Mouse (Mus musculus) intestine, embryonic 15.5 days (tissue): Measurements from ENCODE around the gene Car14. TPM values are rescaled to one million over a fixed set of nuclear protein-coding genes. Genes with fewer than 3 reads are reported as not detected.
"Not testable (repeated sequence)": the region's sequence is repeated elsewhere in the genome, so short reads cannot be mapped to it uniquely, and the experiment has no call there.

ENCODE experiments used
- ATAC-seq: fragments of 200-750 bp; cut with Nextera tagmentation; 2 replicates; pipeline ENCODE4 v1.8.0; 2017; ENCODE audit warnings: moderate TSS enrichment, moderate library complexity
- H3K27ac ChIP-seq: fragments of 300-500 bp; sonication (generic); 2 replicates; pipeline ENCODE4 v1.5.1; 2015; ENCODE audit warnings: mild to moderate bottlenecking, inconsistent platforms
- H3K27me3 ChIP-seq: fragments of 300-500 bp; sonication (generic); replicated peaks from 2 replicates; pipeline ENCODE4 v1.6.1; 2015; ENCODE audit warnings: inconsistent platforms
- H3K36me3 ChIP-seq: fragments of 300-500 bp; sonication (generic); 2 replicates; pipeline ENCODE4 v1.6.1; 2015; ENCODE audit warnings: inconsistent platforms
- H3K4me1 ChIP-seq: fragments of 300-500 bp; sonication (generic); replicated peaks from 2 replicates; pipeline ENCODE4 v1.6.1; 2015; ENCODE audit warnings: inconsistent platforms
- H3K4me2 ChIP-seq: fragments of 300-500 bp; sonication (generic); replicated peaks from 2 replicates; pipeline ENCODE4 v1.6.1; 2015; ENCODE audit warnings: mild to moderate bottlenecking, inconsistent platforms
- H3K4me3 ChIP-seq: fragments of 300-500 bp; sonication (generic); replicated peaks from 2 replicates; pipeline ENCODE4 v1.5.1; 2015; ENCODE audit warnings: inconsistent platforms
- H3K9ac ChIP-seq: fragments of 300-500 bp; sonication (generic); 2 replicates; pipeline ENCODE4 v1.6.1; 2015; ENCODE audit warnings: inconsistent platforms
- H3K9me3 ChIP-seq: fragments of 300-500 bp; sonication (generic); 2 replicates; pipeline ENCODE4 v1.6.1; 2016; ENCODE audit warnings: inconsistent platforms
- WGBS: fragments of 180-500 bp; shearing (Covaris S2); methylation state at CpG from one replicate; pipeline ENCODE4 v1.1.7; 2015; 5-methylcytosine and 5-hydroxymethylcytosine counted together
- polyA plus RNA-seq: library from polyadenylated mRNA; unstranded; fragments of >200 nt; fragmentation: Nextera tagmentation; extraction: Ambion mirVana; gene quantifications from 2 replicates; pipeline ENCODE4 v1.2.1, GENCODE M21; 2015

Gene Car14
- polyA plus RNA-seq, 1 experiment from 2014 or later = 1.5 TPM

DNA sequence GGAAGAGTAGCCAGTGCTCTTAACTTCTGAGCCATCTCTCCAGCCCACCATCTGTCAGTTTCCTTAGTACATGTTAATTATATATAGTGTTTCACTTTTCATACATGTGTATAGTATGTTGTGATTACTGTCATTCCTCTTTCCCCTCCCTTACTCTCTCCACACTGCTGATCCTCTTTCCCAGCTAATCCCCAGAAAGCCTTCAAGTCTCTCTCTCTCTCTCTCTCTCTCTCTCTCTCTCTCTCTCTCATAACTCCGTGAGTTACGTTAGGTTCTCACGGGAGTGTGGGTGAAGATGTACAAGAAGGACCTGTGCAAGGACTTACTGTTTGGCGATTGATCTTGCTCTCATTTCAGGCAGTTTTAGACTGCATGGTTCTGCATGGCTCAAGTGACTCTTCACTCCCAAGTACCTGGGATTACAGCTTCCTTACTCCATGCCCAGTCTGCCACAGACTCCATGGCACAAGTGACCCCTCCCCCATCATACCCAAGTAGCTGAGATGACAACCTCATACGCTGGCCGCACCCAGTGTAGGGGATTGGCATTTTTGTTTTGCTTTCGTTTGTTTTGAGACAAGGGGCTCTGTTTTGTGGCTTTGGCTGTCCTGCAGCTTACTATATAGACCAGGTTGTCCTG is 28.7 kb upstream of the Car14 start:
- Histone ChIP-seq H3K27me3 (no peaks in the 10 kb centered on the region), H3K4me3 (no peak overlapping the region), H3K9ac (no peak overlapping the region), H3K4me1 (0 out of 2 replicates have a peak, but pooled peaks cover 9% of the 10 kb centered on the region), H3K36me3 (peaks cover 38% of the 10 kb centered on the region), H3K9me3 (no peaks in the 10 kb centered on the region), H3K4me2 (no peak overlapping the region), H3K27ac (no peak overlapping the region)
- WGBS = 94% methylated on average over 7 of the region's 7 CpGs
- ATAC-seq = no peak

DNA sequence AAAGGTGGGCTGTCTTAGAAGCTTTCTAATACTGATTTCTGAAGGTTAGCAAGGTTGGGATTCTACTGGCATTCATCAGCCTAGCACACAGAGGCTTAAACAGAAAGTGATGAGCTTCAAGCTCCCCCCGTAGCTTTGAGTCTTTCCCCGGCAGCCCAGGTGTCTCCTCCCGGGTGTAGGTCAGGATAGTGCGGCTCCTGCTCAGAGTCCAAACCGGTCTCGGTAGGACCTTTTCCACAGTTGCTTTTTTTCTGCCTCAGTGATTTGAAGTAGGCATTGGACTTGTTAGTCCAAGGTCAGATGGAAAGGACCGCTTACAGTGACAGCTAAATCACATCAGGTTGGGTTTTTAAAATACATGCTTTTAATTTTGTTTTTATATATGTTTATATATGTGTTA is 28.1 kb upstream of the Car14 start:
- Histone ChIP-seq H3K4me2 (no peak overlapping the region), H3K36me3 (peaks cover 31% of the 10 kb centered on the region)
- 88% methylated on average over 7 of the region's 7 CpGs for WGBS

DNA sequence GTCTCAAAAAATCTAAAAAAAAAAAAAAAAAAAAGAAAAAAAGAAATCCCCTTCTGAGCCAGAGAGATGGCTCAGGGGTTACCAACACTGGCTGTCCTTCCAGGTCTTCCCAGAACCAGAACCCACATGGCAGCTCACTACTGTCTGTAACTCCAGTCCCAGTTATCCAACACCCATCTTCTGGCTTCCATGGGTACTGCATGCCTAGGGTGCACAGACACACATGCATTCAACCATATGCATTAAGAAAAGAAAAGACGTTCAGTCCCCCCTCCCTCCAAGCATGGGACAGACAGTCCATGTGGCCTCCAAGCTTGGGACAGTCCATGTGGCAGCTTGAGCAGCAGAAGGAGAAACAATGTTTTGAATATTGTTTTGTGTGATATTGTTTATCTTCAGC is 27.7 kb upstream of the Car14 start:
- Histone ChIP-seq H3K27ac (no peak overlapping the region), H3K4me3 (no peak overlapping the region), H3K4me1 (0 out of 2 replicates have a peak, but pooled peaks cover 9% of the 10 kb centered on the region), H3K9ac (no peak overlapping the region), H3K4me2 (no peak overlapping the region), H3K27me3 (no peaks in the 10 kb centered on the region), H3K9me3 (no peaks in the 10 kb centered on the region), H3K36me3 (peaks cover 27% of the 10 kb centered on the region)
- 65% methylated on average over 1 of the region's 1 CpGs for WGBS
- no peak for ATAC-seq

More for the DNA sequence above, 28.1 kb upstream of the Car14 start:
- Histone ChIP-seq H3K27ac (no peak overlapping the region), H3K4me1 (0 out of 2 replicates have a peak, but pooled peaks cover 9% of the 10 kb centered on the region), H3K9me3 (no peaks in the 10 kb centered on the region), H3K4me3 (no peak overlapping the region), H3K9ac (no peak overlapping the region), H3K27me3 (no peaks in the 10 kb centered on the region)
- no peak for ATAC-seq

DNA sequence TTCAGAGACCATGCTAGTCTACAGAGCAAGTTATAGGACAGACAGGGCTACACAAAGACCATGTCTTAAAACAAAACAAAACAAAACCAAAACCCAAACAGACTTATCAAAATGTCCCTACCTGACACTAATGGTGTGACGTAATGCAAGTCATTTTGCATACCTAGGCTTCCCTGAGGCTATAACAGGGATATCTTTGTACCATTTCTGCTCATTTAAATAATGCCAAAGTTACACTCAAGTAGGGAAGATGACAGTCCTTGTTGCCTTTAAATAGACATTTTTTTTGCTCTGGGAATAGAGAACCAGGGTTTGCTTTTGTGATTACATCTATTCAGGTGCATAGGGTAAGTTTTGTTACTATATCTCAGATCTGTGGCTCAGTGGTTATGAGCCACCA is 27.0 kb upstream of the Car14 start:
- Histone ChIP-seq H3K4me3 (no peak overlapping the region), H3K27me3 (no peaks in the 10 kb centered on the region), H3K27ac (no peak overlapping the region), H3K36me3 (peaks cover 20% of the 10 kb centered on the region), H3K9me3 (no peaks in the 10 kb centered on the region), H3K4me2 (no peak overlapping the region), H3K4me1 (0 out of 2 replicates have a peak, but pooled peaks cover 9% of the 10 kb centered on the region), H3K9ac (no peak overlapping the region)
- no peak for ATAC-seq
- WGBS = 91% methylated on average over 1 of the region's 1 CpGs

DNA sequence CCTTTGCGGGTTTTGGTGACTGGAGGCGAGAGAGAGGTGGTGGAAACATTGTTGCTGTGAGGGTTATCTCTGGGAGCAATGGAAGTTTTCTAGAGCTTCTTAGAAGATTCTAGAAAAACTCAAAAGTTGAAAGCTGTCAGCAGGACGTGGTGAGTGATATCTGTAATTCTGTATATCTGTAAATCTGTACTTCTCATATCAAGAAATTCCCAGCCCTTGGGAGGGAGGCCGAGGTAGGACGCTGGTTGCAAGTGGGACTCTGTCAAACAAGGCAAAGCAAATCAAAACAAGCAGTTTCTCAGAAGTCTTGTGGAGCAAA is 25.9 kb upstream of the Car14 start:
- H3K4me3 ChIP-seq = peak overlapping the region; percentile 97
- H3K4me2 ChIP-seq = peak overlapping the region; percentile 74
- H3K9me3 ChIP-seq = no peaks in the 10 kb centered on the region
- peaks cover 18% of the 10 kb centered on the region for H3K36me3 ChIP-seq
- peak overlapping the region; percentile 99 for H3K9ac ChIP-seq
- peak overlapping the region; percentile 90 for H3K27ac ChIP-seq
- H3K27me3 ChIP-seq = no peaks in the 10 kb centered on the region
- 0% methylated on average over 5 of the region's 5 CpGs for WGBS
- no peak for ATAC-seq
- 0 out of 2 replicates have a peak, but pooled peaks cover 9% of the 10 kb centered on the region for H3K4me1 ChIP-seq

DNA sequence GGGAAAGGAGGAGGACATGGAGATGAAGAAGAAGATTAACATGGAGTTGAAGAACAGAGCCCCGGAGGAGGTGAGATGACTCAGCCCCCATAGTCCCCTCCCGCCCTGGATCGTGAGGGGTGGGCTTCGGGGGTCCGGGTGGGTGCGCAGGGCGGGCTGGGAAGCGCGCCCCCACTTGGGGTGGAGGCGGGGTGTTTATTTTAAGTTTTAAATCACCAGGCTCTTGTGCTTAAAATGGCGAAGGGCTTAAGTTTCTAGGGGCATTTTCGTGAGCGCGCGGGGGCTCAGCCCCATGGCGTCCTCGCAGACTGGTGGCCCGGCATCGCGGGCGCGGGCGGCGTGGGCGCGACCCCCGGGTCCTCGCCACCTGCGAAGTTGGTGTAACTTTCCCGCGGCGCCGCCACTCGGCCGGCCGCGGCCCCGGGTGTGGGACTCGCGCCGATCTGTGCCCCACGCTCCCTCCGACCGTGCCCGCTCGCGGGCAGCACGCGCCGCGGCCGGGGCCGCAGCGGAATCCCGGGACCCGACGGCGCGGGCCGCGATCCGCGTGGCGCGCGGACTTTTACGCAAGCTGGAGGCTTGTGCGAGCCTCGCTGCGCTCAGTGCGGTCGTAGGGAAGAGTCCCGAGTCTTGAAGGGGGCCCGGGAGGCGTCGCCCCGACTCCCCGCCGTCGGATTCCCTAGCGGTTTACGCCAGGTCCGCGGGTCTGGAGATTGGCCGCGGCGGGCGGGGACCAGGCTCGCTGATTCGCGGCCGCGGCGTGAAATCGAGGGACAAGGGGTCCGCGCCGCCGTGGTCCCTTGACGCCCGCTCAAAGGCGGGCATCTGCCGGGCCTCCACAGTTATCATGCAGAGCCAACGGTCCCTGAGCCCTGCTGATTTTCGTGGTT is 25.3 kb upstream of the Car14 start:
- H3K27me3 ChIP-seq = no peaks in the 10 kb centered on the region
- H3K9me3 ChIP-seq = no peaks in the 10 kb centered on the region
- under 1% methylated on average over 105 of the region's 105 CpGs for WGBS
- peak overlapping the region; percentile 74 for H3K4me2 ChIP-seq
- peak; percentile 41 for ATAC-seq
- H3K9ac ChIP-seq = peak overlapping the region; percentile 99
- H3K36me3 ChIP-seq = peaks cover 15% of the 10 kb centered on the region
- 0 out of 2 replicates have a peak, but pooled peaks cover 9% of the 10 kb centered on the region for H3K4me1 ChIP-seq
- peak overlapping the region; percentile 97 for H3K4me3 ChIP-seq
- H3K27ac ChIP-seq = peak overlapping the region; percentile 90

DNA sequence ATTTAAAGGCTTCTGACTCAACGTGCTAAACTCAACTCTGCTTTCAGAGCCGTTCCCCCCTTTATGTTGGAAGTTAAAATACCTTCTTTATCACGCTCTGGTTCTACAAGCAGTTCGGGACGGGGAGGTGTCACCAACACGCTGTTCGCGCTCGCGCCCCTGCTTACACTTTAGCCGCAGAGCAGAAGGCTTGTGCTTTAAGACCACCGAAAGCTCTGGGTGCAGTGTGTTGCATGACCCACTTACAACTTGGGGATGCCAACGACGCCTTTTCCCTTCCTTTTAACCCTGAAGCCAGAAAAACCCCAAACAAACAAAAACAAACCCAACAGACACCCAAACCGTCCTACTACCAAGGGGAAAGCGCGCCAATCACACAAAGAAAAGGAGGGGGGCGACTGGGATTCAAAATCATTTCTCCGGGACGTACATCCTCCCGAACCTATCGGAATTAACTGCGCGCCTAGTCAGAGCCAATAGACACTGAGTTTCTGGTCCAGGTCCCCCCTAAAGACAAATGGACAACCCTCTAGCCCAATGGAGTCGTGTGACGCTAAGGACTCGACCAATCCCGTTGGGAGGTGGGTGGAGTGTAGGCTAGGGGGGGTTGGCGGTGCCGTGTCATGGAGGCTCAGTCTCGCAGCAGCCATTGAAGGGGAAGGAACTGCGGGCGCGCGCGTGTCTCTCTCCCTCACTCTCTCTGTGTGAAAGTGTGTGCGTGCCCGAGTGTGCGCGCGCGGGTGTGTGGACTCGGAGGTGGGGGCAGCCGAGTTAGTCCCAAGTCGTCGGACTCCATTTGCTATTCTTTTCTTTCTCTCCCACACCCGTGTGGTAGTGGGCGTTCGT is 24.4 kb upstream of the Car14 start, which contains the start of gene Anp32e:
Gene Anp32e, plus strand, starts transcription at position 589 of the 846 bp plus-strand sequence.
- H3K36me3 ChIP-seq = peaks cover 6% of the 10 kb centered on the region
- H3K9me3 ChIP-seq = no peaks in the 10 kb centered on the region
- peak; percentile 100 for ATAC-seq
- peak within 1 kb of the TSS; percentile 99 for H3K9ac ChIP-seq
- no peaks in the 10 kb centered on the region for H3K27me3 ChIP-seq
- peak within 1 kb of the TSS; percentile 74 for H3K4me2 ChIP-seq
- peak within 1 kb of the TSS; percentile 97 for H3K4me3 ChIP-seq
- H3K4me1 ChIP-seq = 0 out of 2 replicates have a peak, but pooled peaks cover 9% of the 10 kb centered on the region
- under 1% methylated on average over 49 of the region's 49 CpGs for WGBS
- peak within 1 kb of the TSS; percentile 90 for H3K27ac ChIP-seq

DNA sequence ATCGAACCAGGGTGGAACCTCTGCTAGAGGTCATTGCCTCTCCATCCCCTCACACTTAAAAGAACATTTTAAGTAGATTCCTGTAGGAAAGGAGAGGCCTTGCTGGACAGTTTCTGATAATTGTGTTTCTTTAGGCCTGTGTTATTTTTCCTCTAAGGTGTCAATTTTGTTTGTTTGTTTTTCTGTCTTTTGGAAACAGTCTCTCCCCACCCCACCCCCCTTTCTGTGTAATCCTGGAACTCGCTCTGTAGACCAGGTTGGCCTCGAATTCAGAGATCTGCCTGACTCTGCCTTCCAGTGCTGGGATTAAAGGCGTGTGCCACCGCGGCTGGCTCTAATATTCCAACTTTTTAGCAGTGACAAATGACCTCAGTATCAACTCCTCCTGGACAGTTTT is 23.8 kb upstream of the Car14 start:
- ATAC-seq = no peak
- Histone ChIP-seq H3K4me1 (0 out of 2 replicates have a peak, but pooled peaks cover 9% of the 10 kb centered on the region), H3K27ac (peak overlapping the region; percentile 90; the same call in 1 of the 2 replicates), H3K4me3 (peak overlapping the region; percentile 97), H3K9ac (peak overlapping the region; percentile 99; the same call in 1 of the 2 replicates), H3K9me3 (no peaks in the 10 kb centered on the region), H3K4me2 (peak overlapping the region; percentile 74), H3K27me3 (no peaks in the 10 kb centered on the region), H3K36me3 (no peaks in the 10 kb centered on the region)
- 46% methylated on average over 6 of the region's 6 CpGs for WGBS

DNA sequence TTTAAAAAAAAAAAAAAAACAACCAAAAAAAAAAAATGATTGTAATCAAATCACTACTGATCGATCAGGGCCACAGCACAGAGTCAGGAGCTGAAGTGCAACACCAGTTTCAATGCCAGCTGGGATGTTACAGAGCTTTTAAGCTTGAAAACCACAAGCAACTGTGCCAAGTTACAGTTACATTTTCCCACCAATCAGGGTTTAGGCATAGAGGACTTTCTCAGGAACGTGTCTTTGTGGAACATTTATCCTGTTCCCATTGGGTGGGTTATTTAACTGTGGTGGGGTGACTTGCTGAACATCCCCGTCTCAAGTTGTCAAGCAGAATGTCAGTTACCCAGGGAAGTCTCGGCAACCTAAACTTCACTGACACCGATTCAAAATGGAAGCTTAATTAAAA is 20.6 kb upstream of the Car14 start:
- no peak overlapping the region for H3K4me2 ChIP-seq
- no peaks in the 10 kb centered on the region for H3K27me3 ChIP-seq
- H3K9me3 ChIP-seq = no peaks in the 10 kb centered on the region
- 83% methylated on average over 5 of the region's 5 CpGs for WGBS
- no peak overlapping the region for H3K9ac ChIP-seq
- ATAC-seq = no peak
- H3K36me3 ChIP-seq = no peaks in the 10 kb centered on the region
- no peaks in the 10 kb centered on the region for H3K4me1 ChIP-seq
- no peak overlapping the region for H3K4me3 ChIP-seq
- H3K27ac ChIP-seq = no peak overlapping the region

DNA sequence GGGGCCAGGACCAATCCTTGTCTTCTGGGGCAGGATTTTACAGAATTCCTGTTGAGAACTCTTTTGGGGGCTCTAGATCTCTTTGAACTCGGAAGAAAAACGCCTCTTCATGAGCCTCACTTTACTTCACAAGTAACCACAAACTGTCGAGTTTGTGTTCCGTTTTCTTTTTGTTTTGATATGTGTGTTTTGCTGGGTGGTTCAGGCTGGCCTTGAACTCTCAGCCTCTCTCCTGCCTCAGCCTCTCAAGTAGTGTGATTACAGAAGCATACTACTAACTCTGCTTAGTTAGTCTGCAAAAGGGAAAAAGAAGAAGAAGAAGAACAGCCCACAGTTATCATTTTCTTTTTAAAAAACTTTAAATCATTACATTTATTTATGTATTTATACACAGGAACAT is 19.7 kb upstream of the Car14 start:
- Histone ChIP-seq H3K27ac (no peak overlapping the region), H3K36me3 (no peaks in the 10 kb centered on the region), H3K9me3 (no peaks in the 10 kb centered on the region), H3K4me3 (no peak overlapping the region), H3K27me3 (no peaks in the 10 kb centered on the region), H3K4me1 (no peaks in the 10 kb centered on the region), H3K4me2 (no peak overlapping the region), H3K9ac (no peak overlapping the region)
- 67% methylated on average over 4 of the region's 4 CpGs for WGBS
- ATAC-seq = no peak

DNA sequence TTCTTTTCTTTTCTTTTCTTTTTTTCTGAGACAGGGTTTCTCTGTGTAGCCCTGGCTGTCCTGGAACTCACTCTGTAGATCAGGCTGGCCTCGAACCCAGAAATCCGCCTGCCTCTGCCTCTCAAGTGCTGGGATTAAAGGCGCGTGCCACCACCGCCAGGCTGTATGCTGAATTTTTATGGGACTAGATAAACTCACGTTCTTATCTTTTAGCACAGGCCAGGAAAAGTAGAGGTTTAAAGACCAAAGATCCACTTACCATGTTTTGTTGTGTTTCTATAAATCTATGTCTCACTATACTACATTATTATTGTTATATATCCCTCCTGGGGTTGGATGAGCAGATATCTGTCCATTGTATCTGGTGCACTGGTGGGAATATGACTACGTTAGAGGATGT is 18.9 kb upstream of the Car14 start:
- WGBS = 87% methylated on average over 7 of the region's 7 CpGs
- not testable (repeated sequence) for H3K27me3 ChIP-seq, H3K9ac ChIP-seq, ATAC-seq, H3K9me3 ChIP-seq, H3K4me3 ChIP-seq, H3K27ac ChIP-seq, H3K4me1 ChIP-seq, H3K4me2 ChIP-seq, H3K36me3 ChIP-seq

DNA sequence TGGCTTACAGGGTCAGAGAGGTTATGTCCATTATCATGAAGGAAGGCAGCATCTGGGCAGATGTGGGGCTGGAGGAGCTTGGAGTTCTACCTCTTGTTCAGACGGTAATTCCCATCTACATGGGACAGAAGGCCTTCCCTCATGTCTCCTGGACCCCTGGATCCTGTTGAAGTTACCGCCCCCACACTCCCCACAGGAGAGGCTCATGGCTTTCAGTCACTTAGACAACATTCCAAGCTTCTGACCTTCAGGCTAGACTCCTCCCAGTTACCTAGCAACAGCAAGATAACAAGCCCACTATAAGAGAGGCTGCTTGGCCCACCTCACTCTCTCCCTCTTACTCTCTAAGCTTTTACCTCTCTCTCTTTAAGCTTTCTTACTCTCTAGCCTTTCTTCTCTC is 16.0 kb upstream of the Car14 start:
- H3K4me1 ChIP-seq, H3K36me3 ChIP-seq, H3K9me3 ChIP-seq, ATAC-seq, H3K9ac ChIP-seq, H3K27me3 ChIP-seq, H3K4me2 ChIP-seq, H3K4me3 ChIP-seq, H3K27ac ChIP-seq: not testable (repeated sequence)
- 47% methylated on average over 2 of the region's 2 CpGs for WGBS
